Mouse (Mus musculus) megakaryocyte, embryonic 14.5 days (primary cell): ENCODE measurements at regions not wholly inside any gene's neighbourhood (a gene's known extent, or its start where the extent isn't known, plus 50 kb on each side); places are given as distances from the start of the nearest gene placed in this dataset.
A peak's percentile ranks its signal among the peaks of the same experiment; 100 is the strongest.
"Not testable (repeated sequence)": the region's sequence is repeated elsewhere in the genome, so short reads cannot be mapped to it uniquely, and the experiment has no call there.

Source experiments
- H3K27me3 ChIP-seq: replicated peaks from 2 replicates; pipeline ENCODE3; 2012; ENCODE audit warnings: inconsistent platforms
- H3K36me3 ChIP-seq: replicated peaks from 2 replicates; pipeline ENCODE3; 2012; ENCODE audit warnings: low read length, inconsistent platforms, mixed read lengths
- H3K4me1 ChIP-seq: 2 replicates; pipeline ENCODE4 v1.6.1; 2012; ENCODE audit warnings: inconsistent platforms
- H3K4me3 ChIP-seq: replicated peaks from 2 replicates; pipeline ENCODE3; 2012; ENCODE audit warnings: moderate library complexity, mild to moderate bottlenecking, inconsistent platforms
- H3K9me3 ChIP-seq: 2 replicates; pipeline ENCODE4 v1.6.1; 2012; ENCODE audit warnings: inconsistent platforms
- FLI1 ChIP-seq: IDR thresholded peaks from 2 replicates; pipeline ENCODE4 v1.6.1; 2012; ENCODE audit warnings: low read length, inconsistent platforms, mixed read lengths
- GATA1 ChIP-seq: IDR thresholded peaks from 3 replicates; pipeline ENCODE4 v1.6.1; 2012; ENCODE audit warnings: mixed read lengths, low read length, inconsistent platforms, borderline replicate concordance

- no peaks in the 10 kb centered on the region for H3K36me3 ChIP-seq
- TF ChIP-seq FLI1 (no peak), GATA1 (no peak)
- H3K9me3 ChIP-seq, result no peaks in the 10 kb centered on the region
- no peak overlapping the region for H3K4me3 ChIP-seq
- no peaks in the 10 kb centered on the region for H3K4me1 ChIP-seq
- H3K27me3 ChIP-seq, result peaks cover 6% of the 10 kb centered on the region
Measured at GRCm38 (mm10) chr10:95753396-95753905, 80.2 kb upstream of the Anapc15-ps start.

- Histone ChIP-seq H3K27me3 (no peaks in the 10 kb centered on the region), H3K36me3 (no peaks in the 10 kb centered on the region), H3K4me1 (peaks cover 18% of the 10 kb centered on the region), H3K9me3 (no peaks in the 10 kb centered on the region), H3K4me3 (no peak overlapping the region)
- no peak for TF ChIP-seq FLI1
- no peak for TF ChIP-seq GATA1
Measured at GRCm38 (mm10) chr10:95748360-95748759, 75.1 kb upstream of the Anapc15-ps start.

- Histone ChIP-seq H3K27me3 (no peaks in the 10 kb centered on the region), H3K9me3 (no peaks in the 10 kb centered on the region), H3K4me1 (peaks cover 18% of the 10 kb centered on the region), H3K4me3 (peak overlapping the region; percentile 42), H3K36me3 (no peaks in the 10 kb centered on the region)
- TF ChIP-seq GATA1 (no peak), FLI1 (no peak)
Measured at GRCm38 (mm10) chr10:95747939-95748338, 74.7 kb upstream of the Anapc15-ps start.

- TF ChIP-seq FLI1 (no peak), GATA1 (no peak)
- no peaks in the 10 kb centered on the region for H3K36me3 ChIP-seq
- H3K9me3 ChIP-seq, result 0 out of 2 replicates have a peak, but pooled peaks cover 4% of the 10 kb centered on the region
- H3K4me3 ChIP-seq, result no peak overlapping the region
- peaks cover 18% of the 10 kb centered on the region for H3K4me1 ChIP-seq
- H3K27me3 ChIP-seq, result peaks cover 3% of the 10 kb centered on the region
Measured at GRCm38 (mm10) chr10:95745834-95746620, 72.8 kb upstream of the Anapc15-ps start.

GRCm38 (mm10) chr10:95745254-95745653 lies 72.0 kb upstream of the Anapc15-ps start:
- H3K9me3 ChIP-seq, result 0 out of 2 replicates have a peak, but pooled peaks cover 4% of the 10 kb centered on the region
- no peaks in the 10 kb centered on the region for H3K36me3 ChIP-seq
- H3K4me1 ChIP-seq, result peaks cover 18% of the 10 kb centered on the region
- H3K4me3 ChIP-seq, result no peak overlapping the region
- no peak for TF ChIP-seq GATA1
- TF ChIP-seq FLI1, result no peak
- H3K27me3 ChIP-seq, result peaks cover 4% of the 10 kb centered on the region

- peaks cover 18% of the 10 kb centered on the region for H3K4me1 ChIP-seq
- H3K27me3 ChIP-seq, result peaks cover 6% of the 10 kb centered on the region
- H3K9me3 ChIP-seq, result 0 out of 2 replicates have a peak, but pooled peaks cover 4% of the 10 kb centered on the region
- H3K36me3 ChIP-seq, result no peaks in the 10 kb centered on the region
- TF ChIP-seq FLI1 (no peak), GATA1 (no peak)
- H3K4me3 ChIP-seq, result no peak overlapping the region
Measured at GRCm38 (mm10) chr10:95743627-95744026, 70.4 kb upstream of the Anapc15-ps start.

- no peaks in the 10 kb centered on the region for H3K4me1 ChIP-seq
- TF ChIP-seq GATA1 (no peak), FLI1 (no peak)
- H3K27me3 ChIP-seq, result peaks cover 6% of the 10 kb centered on the region
- H3K9me3 ChIP-seq, result peaks cover 15% of the 10 kb centered on the region; the same call in 1 of the 2 replicates
- H3K36me3 ChIP-seq, result no peaks in the 10 kb centered on the region
- no peak overlapping the region for H3K4me3 ChIP-seq
Measured at GRCm38 (mm10) chr10:95739421-95739820, 66.2 kb upstream of the Anapc15-ps start.

- H3K9me3 ChIP-seq, result peaks cover 15% of the 10 kb centered on the region; the same call in 1 of the 2 replicates
- H3K27me3 ChIP-seq, H3K4me1 ChIP-seq, H3K36me3 ChIP-seq, H3K4me3 ChIP-seq: not testable (repeated sequence)
Measured at GRCm38 (mm10) chr10:95736743-95737142, 63.5 kb upstream of the Anapc15-ps start.

GRCm38 (mm10) chr10:95731001-95731400 lies 57.8 kb upstream of the Anapc15-ps start:
- H3K36me3 ChIP-seq, result no peaks in the 10 kb centered on the region
- no peak overlapping the region for H3K4me3 ChIP-seq
- peaks cover 4% of the 10 kb centered on the region for H3K4me1 ChIP-seq
- H3K9me3 ChIP-seq, result peaks cover 6% of the 10 kb centered on the region; the same call in 1 of the 2 replicates
- TF ChIP-seq FLI1 (no peak), GATA1 (no peak)
- peaks cover 4% of the 10 kb centered on the region for H3K27me3 ChIP-seq

GRCm38 (mm10) chr10:95729890-95730289 lies 56.6 kb upstream of the Anapc15-ps start:
- Histone ChIP-seq H3K4me3 (no peak overlapping the region), H3K36me3 (no peaks in the 10 kb centered on the region), H3K4me1 (peaks cover 4% of the 10 kb centered on the region), H3K27me3 (peaks cover 4% of the 10 kb centered on the region), H3K9me3 (peaks cover 6% of the 10 kb centered on the region; the same call in 1 of the 2 replicates)
- TF ChIP-seq FLI1 (no peak), GATA1 (no peak)

- Histone ChIP-seq H3K27me3 (peaks cover 4% of the 10 kb centered on the region), H3K4me3 (no peak overlapping the region), H3K4me1 (peaks cover 11% of the 10 kb centered on the region), H3K9me3 (no peaks in the 10 kb centered on the region), H3K36me3 (no peaks in the 10 kb centered on the region)
- no peak for TF ChIP-seq GATA1
Measured at GRCm38 (mm10) chr10:95725910-95726309, 52.7 kb upstream of the Anapc15-ps start.
